Comparison of ENCODE assay signal across 16 mouse cellular contexts in genomic region chr9:116160860-116161259, GRCm38 (mm10). TPM values are rescaled to one million over a fixed set of nuclear protein-coding genes. Genes with fewer than 3 reads are reported as not detected.
DNase-seq lines count a peak whose midpoint lies in the region; ATAC-seq and TF ChIP-seq lines count a peak whose summit lies in the region.
"Had no signal": no experiment of that assay in that cellular context is flagged by ENCODE, and none has a peak within 500 bp of the region (broad histone marks: within the 10 kb centered on the region; RNA-seq: fewer than 3 reads in every experiment).

No protein-coding gene starts in this region.

- H3K27ac ChIP-seq in layer of hippocampus, adult 2 months, result 0 out of 2 replicates have a peak overlapping the region, but pooled peaks have one; percentile 25
- H3K27ac ChIP-seq: limb, embryonic 13.5 days had no signal

- no peak overlapping the region for H3K4me3 ChIP-seq in layer of hippocampus, adult 2 months
- H3K4me3 ChIP-seq: limb, embryonic 13.5 days had no signal

- TF ChIP-seq CTCF in layer of hippocampus, adult 2 months (conservative IDR thresholded peaks at IDR 0.05), result no peak

- no peak for DNase-seq in layer of hippocampus, adult 2 months (ENCODE audit: low spot score in 2 of 2)
- no peak for DNase-seq in layer of hippocampus, postnatal 14 days (ENCODE audit: low spot score in 2 of 2)
- peak; percentile 52 for DNase-seq in CD4-positive, CD25-positive, alpha-beta regulatory T cell, adult 2 months (ENCODE audit: low read depth, low spot score)
- DNase-seq in ovary, postnatal 36 days (ENCODE audit: low spot score), result no peak
- no peak for DNase-seq in frontal cortex, postnatal 36 days (ENCODE audit: low spot score in 2 of 2)
- no peak for DNase-seq in urinary bladder, adult 18-20 months (ENCODE audit: low spot score in 2 of 2)
- DNase-seq: adrenal gland, adult 8-10 months; heart, postnatal 4 days; kidney, postnatal 10 days; layer of hippocampus, postnatal 36 days; right cerebral cortex, postnatal 14 days; thymus, postnatal 14 days had no signal

- peak; percentile 81 to 86 for ATAC-seq in hematopoietic stem cell, adult 5-6 weeks (replicated peaks in 1 of 2; ENCODE audit: insufficient read depth in 1 of 2, low FRiP score in 2 of 2, low TSS enrichment in 1 of 2, low read depth in 1 of 2, poor library complexity in 2 of 2, severe bottlenecking in 2 of 2)
- ATAC-seq in megakaryocyte progenitor cell, adult 5-6 weeks (replicated peaks; ENCODE audit: poor library complexity), result peak; percentile 62
- ATAC-seq: midbrain, embryonic 16.5 days had no signal

RNA-seq across cellular contexts. Expression of gene Tgfbr2, which starts 14.3 kb away (rescaled TPM):
- total RNA-seq in layer of hippocampus, adult 2 months (2021), result 10 to 100 TPM; 10.7 to 11.7 TPM
- total RNA-seq in layer of hippocampus, postnatal 14 days (2021), result 10 to 100 TPM; 13.0 to 14.7 TPM
- total RNA-seq in hematopoietic stem cell, adult 5-6 weeks (2017), result 26.2 and 31.5 TPM in 2 replicates
- total RNA-seq in megakaryocyte progenitor cell, adult 5-6 weeks (2015), result 8.2 and 8.3 TPM in 2 replicates
- 5.9 and 6.5 TPM in 2 replicates for total RNA-seq in megakaryocyte progenitor cell, adult 5-6 weeks (2017)
